Mouse (Mus musculus): ENCODE results near the gene Olfm2.

DNA sequence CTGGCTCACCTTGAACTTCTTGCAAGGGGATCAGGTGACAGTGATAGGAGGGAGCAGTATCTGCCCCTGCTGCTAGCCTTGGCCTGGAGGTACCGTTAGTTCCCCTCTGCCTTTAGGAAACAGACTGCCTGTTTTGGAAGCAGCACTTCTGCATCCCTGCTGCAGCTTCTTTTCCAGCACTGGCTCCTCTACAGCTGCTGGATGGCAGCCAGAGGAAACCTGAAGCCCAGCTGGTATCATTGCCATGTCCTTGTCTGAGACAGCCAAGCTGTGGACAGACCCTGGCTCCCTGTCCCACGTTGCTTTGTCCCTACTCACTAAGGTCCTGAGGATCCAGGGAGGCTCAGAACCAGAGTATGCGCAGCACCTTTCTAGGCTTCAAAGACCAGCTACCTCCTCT lies 88.6 kb downstream of the Olfm2 start:
- no peak for TF ChIP-seq CTCF (IDR thresholded peaks at IDR 0.05; ENCODE audit: low read depth, low read length)
- no peak for TF ChIP-seq TAL1 (conservative IDR thresholded peaks at IDR 0.05; ENCODE audit: low read depth, low read length)

All from G1E (cell line).